Mouse (Mus musculus): ENCODE results near the gene Tubb4b. TPM values are rescaled to one million over a fixed set of nuclear protein-coding genes. Genes with fewer than 3 reads are reported as not detected.

Gene Tubb4b
- total RNA-seq, 2 experiments from 2014 or later, result 330 to 361 TPM

GRCm38 (mm10) chr2:25174866-25175689 lies 49.4 kb downstream of the Tubb4b start:
- DNase-seq (ENCODE audit: extremely low spot score in 1 of 2, low spot score in 1 of 2), result no peak

DNA sequence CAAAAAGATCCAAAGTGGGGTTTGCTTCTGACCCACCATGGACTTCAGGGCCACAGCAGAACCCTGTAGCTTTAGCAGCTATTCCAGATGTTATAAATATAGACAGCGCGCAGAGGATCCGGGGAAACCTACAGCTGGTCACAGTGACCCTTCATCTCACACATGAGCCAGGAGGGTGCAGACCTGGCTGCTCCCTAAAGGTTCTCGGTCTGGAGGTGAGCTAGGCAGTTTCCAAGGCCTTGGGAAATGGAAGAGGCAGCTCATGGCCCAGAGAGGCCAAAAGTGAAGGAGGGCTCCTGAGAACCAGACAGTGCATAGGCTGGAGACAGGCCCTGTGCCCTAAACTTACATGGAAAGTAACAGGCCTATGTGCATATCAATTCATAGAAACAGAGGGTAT lies 50.7 kb downstream of the Tubb4b start:
- no peak for DNase-seq (ENCODE audit: extremely low spot score in 1 of 2, low spot score in 1 of 2)

DNA sequence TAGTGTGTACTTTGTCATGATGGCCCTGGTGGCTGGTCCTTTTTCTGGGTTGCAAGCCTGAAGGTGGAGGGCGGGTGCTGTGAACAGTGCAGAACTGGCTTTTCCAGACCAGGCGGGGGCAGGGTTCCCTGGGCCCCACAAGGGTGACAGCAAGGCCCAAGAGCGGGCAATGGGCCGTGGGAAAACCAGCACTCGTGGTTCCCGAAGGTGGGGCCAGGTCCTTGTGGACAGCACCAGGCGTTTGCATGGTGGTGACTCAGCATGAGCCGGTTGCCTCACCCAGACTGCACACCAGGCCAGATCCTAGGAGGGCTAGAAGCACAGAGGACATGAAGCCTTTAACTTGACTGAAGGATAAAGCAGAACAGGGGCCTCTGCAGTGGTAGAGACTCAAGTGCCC lies 51.9 kb downstream of the Tubb4b start:
- DNase-seq (ENCODE audit: extremely low spot score in 1 of 2, low spot score in 1 of 2), result no peak

Other genes with a start within 250 kb of the Tubb4b start
- gene Mrpl41, start 249.6 kb downstream of the Tubb4b start, total RNA-seq (2021), result 10 to 100 TPM; 85.3 to 93.5 TPM
- 10 to 100 TPM; 24.2 to 25.2 TPM for gene Pnpla7, start 248.7 kb downstream of the Tubb4b start, total RNA-seq (2021)
- 100 to 1,000 TPM; 985 to 995 TPM for gene Nsmf, start 170.3 kb downstream of the Tubb4b start, total RNA-seq (2021)
- gene Entpd8, start 144.4 kb downstream of the Tubb4b start, total RNA-seq (2021), result not detected
- not detected for gene Noxa1, start 129.6 kb downstream of the Tubb4b start, total RNA-seq (2021)
- 10 to 100 TPM; 27.5 to 35.7 TPM for gene Nrarp, start 43.9 kb downstream of the Tubb4b start, total RNA-seq (2021)
- gene Tor4a, start 27.8 kb downstream of the Tubb4b start, total RNA-seq (2021), result 1 to 10 TPM; 1.5 TPM
- gene Nelfb, start 13.2 kb downstream of the Tubb4b start, total RNA-seq (2021), result 10 to 100 TPM; 55.8 to 58.9 TPM
- gene Stpg3, start 10.1 kb downstream of the Tubb4b start, total RNA-seq (2021), result under 1 TPM in 1 of 2 experiments, not detected in 1; 0.32 TPM
- gene Fam166a, start 6.0 kb downstream of the Tubb4b start, total RNA-seq (2021), result under 1 TPM in 1 of 2 experiments, not detected in 1; 0.59 TPM
- gene Slc34a3, start 9.7 kb upstream of the Tubb4b start, total RNA-seq (2021), result not detected
- gene Rnf224, start 12.1 kb upstream of the Tubb4b start, total RNA-seq (2021), result not detected
- 100 to 1,000 TPM; 230 to 231 TPM for gene Rnf208, start 17.6 kb upstream of the Tubb4b start, total RNA-seq (2021)
- under 1 TPM in 1 of 2 experiments, not detected in 1; 0.79 TPM for gene Cysrt1, start 17.8 kb upstream of the Tubb4b start, total RNA-seq (2021)
- gene AL732309.1, start 22.2 kb upstream of the Tubb4b start, total RNA-seq (2021), result 1 to 10 TPM; 3.3 to 5.2 TPM
- gene Tmem203, start 30.7 kb upstream of the Tubb4b start, total RNA-seq (2021), result 10 to 100 TPM; 38.1 to 40.5 TPM
- gene Tprn, start 37.9 kb upstream of the Tubb4b start, total RNA-seq (2021), result 10 to 100 TPM; 27.0 to 29.4 TPM
- 10 to 100 TPM; 69.2 to 71.6 TPM for gene Ssna1, start 47.7 kb upstream of the Tubb4b start, total RNA-seq (2021)
- 10 to 100 TPM; 85.1 to 86.5 TPM for gene Anapc2, start 47.8 kb upstream of the Tubb4b start, total RNA-seq (2021)
- not detected for gene Tmem210, start 63.4 kb upstream of the Tubb4b start, total RNA-seq (2021)
- gene Lrrc26, start 65.2 kb upstream of the Tubb4b start, total RNA-seq (2021), result not detected
- gene Grin1, start 94.5 kb upstream of the Tubb4b start, total RNA-seq (2021), result 100 to 1,000 TPM; 405 to 487 TPM
- 10 to 100 TPM; 53.7 to 56.1 TPM for gene Man1b1, start 107.6 kb upstream of the Tubb4b start, total RNA-seq (2021)
- gene Dpp7, start 131.7 kb upstream of the Tubb4b start, total RNA-seq (2021), result 10 to 100 TPM; 30.7 to 31.7 TPM
- gene Uap1l1, start 141.0 kb upstream of the Tubb4b start, total RNA-seq (2021), result 10 to 100 TPM; 14.2 to 14.3 TPM
- 1 to 10 TPM; 5.8 to 6.0 TPM for gene Sapcd2, start 147.6 kb upstream of the Tubb4b start, total RNA-seq (2021)
- gene Entpd2, start 171.2 kb upstream of the Tubb4b start, total RNA-seq (2021), result 10 to 100 TPM; 15.3 to 18.0 TPM
- 100 to 1,000 TPM; 427 to 450 TPM for gene Npdc1, start 174.6 kb upstream of the Tubb4b start, total RNA-seq (2021)
- under 1 TPM; 0.12 to 0.49 TPM for gene Fut7, start 198.6 kb upstream of the Tubb4b start, total RNA-seq (2021)
- 100 to 1,000 TPM; 160 to 172 TPM for gene Abca2, start 204.0 kb upstream of the Tubb4b start, total RNA-seq (2021)
- gene Clic3, start 232.1 kb upstream of the Tubb4b start, total RNA-seq (2021), result under 1 TPM; 0.47 to 0.73 TPM
- gene Paxx, start 236.4 kb upstream of the Tubb4b start, total RNA-seq (2021), result 10 to 100 TPM; 56.6 to 58.9 TPM
- 100 to 1,000 TPM; 329 to 404 TPM for gene Ptgds, start 245.3 kb upstream of the Tubb4b start, total RNA-seq (2021)